Mouse (Mus musculus) brain, embryonic 14.5 days (tissue): ENCODE results near the gene Nap1l1.

Experiments used
- CTCF ChIP-seq: fragments of 200-500 bp; IDR thresholded peaks from 2 replicates; pipeline ENCODE4 v1.5.1; 2012; ENCODE audit warnings: inconsistent platforms, mild to moderate bottlenecking, moderate library complexity, borderline replicate concordance; ENCODE audit not compliant: insufficient read depth, insufficient read length; ENCODE audit errors: extremely low read depth
- POLR2A ChIP-seq: fragments of 200-500 bp; IDR thresholded peaks from 2 replicates; pipeline ENCODE4 v1.6.1; 2012; ENCODE audit warnings: mild to moderate bottlenecking, inconsistent platforms, borderline replicate concordance; ENCODE audit not compliant: poor library complexity, insufficient read depth, insufficient read length, severe bottlenecking; ENCODE audit errors: extremely low read depth

DNA sequence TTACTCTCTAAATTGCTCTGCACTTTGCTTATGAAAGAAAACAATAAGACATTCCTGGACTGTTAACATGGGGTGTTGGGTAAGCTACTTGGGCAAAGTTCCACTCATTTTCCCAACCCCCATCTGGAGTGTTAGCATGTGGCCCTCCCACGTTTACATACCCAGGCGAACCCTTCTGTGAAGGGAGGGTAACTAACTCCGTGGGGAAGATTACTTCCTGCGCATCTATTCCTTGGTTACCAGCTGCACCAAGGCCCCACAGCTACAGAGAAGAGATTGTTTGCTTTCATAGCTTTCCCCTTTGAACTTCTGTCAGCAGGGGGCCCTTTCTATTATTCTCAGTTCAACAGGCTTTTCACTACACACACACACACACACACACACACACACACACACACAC lies 12.6 kb upstream of the Nap1l1 start:
- TF ChIP-seq CTCF (no peak), POLR2A (no peak)
